Mouse (Mus musculus) G1E-ER4 (cell line): ENCODE results near the gene Igdcc3. TPM values are rescaled to one million over a fixed set of nuclear protein-coding genes. Genes with fewer than 3 reads are reported as not detected.

Source experiments
- GATA1 ChIP-seq: IDR thresholded peaks from one replicate; pipeline ENCODE4 v1.8.0; 2012; ENCODE audit warnings: low read length, inconsistent platforms
- polyA plus RNA-seq: library from polyadenylated mRNA; stranded (reverse); fragments of >175 nt; gene quantifications from 2 replicates; pipeline ENCODE4 v1.2.3, GENCODE M21; 2012

Igdcc3 gene
- not detected in 2 replicates for polyA plus RNA-seq

DNA sequence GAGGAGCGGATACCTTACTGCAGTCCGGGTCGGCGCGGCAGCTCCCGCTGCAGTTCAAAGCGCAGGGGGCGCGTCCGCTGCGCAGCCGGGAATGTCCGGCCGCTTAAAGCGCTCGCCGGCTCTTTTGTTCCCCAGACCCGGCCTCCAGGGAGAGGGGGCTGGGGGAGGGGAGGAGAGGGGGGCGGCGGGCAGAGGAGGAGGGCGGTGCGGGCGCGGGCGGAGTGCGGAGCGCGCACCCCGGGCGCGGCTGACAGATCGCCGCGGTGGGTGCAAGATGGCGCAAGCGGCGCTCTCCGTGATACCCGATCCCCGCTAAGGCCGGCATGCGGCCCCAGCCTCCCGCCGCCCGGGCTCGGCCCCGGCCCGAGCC lies at the start of gene Igdcc3:
Gene Igdcc3 (plus strand): TSS at position 254 of the 370 bp plus-strand sequence.
- no peak for TF ChIP-seq GATA1

DNA sequence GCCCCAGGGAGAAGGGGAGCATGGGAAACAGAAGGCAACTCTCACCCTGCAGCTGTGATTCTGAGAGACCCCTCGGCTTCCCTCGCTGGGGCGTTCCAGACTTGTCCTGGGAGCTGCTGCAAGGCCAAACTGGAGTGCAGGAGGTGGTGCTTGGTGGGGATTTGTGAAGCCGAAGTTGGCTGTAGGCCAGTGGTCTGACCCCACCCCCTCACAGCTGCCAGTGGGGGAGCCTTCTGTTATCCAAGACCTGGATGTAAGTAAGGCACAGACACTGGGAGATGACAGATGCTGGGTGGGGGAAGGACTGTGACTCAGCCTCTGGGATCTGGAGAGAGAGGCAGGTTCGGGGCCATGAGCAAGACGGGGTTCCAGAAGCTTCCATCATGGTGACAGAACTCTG lies 46.8 kb upstream of the Igdcc3 start:
- TF ChIP-seq GATA1 = no peak

DNA sequence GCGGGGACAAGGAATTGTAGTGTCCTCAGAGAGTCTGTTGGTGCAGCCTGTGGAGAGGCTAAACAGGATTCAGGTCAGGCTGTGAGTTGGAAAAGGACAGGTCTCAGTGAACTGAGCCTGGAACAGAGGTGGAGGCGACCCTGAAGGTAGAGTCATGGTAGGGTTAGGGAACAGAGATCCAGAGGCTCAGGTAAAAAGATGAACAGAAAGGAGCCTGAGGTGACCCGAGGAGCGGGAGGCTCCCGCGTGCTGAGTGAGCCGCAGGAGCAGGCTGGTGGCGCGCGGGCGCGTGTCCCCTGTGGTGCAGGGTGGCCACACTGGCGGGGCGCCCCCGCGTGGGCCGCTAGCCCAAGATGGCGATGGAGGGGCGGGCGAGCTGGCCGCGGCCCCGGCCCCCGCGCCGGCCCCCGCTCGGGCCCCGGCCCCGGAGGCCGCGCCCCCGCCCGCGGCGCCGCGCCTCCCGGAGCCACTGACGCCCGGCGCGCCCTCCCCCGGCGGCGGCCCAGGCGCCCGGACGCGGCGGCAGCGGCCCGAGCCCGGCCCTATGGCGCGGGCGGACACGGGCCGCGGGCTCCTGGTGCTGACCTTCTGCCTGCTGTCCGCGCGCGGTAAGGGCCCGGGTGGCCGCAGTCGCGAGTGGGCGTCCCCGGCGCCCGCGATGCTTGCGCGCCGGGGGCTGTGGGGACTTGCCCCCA lies 39.9 kb upstream of the Igdcc3 start, which contains the start of gene Igdcc4:
Gene Igdcc4 (plus strand): TSS at position 496 of the 695 bp plus-strand sequence.
- no peak for TF ChIP-seq GATA1

DNA sequence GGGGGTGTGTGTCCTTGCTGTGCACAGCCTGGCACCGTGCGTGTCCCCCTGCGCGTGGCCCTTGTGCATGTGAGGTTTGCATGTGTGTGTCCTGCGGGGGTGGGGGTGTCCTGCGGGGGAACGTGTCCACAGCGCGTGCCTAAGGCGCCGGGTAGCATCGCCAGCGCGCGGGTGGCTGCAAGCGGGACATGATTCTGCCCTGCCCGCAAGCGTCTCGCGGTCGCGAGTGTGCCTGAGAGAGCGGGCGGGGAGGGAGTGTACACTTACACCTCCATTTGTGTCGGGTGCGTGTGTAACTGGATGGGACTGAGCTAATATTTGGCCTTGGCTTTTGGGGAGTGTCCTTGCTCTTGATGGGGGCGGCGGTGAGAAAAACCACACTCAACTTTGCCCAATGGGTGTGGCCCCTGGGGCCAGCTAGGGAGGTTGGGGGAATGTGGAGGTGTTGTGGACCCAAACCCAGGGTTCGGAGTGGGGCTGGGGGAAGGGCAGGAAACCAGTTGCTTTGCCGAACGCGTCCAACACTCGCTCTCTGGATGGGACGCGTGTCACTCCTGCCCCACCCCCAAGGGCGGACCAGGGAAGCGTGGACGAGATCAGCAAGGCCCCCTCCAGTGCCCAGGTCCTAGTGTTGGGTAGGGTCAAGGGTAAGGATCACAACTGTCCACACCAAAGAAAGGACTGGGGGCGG lies 39.2 kb upstream of the Igdcc3 start:
- no peak for TF ChIP-seq GATA1

DNA sequence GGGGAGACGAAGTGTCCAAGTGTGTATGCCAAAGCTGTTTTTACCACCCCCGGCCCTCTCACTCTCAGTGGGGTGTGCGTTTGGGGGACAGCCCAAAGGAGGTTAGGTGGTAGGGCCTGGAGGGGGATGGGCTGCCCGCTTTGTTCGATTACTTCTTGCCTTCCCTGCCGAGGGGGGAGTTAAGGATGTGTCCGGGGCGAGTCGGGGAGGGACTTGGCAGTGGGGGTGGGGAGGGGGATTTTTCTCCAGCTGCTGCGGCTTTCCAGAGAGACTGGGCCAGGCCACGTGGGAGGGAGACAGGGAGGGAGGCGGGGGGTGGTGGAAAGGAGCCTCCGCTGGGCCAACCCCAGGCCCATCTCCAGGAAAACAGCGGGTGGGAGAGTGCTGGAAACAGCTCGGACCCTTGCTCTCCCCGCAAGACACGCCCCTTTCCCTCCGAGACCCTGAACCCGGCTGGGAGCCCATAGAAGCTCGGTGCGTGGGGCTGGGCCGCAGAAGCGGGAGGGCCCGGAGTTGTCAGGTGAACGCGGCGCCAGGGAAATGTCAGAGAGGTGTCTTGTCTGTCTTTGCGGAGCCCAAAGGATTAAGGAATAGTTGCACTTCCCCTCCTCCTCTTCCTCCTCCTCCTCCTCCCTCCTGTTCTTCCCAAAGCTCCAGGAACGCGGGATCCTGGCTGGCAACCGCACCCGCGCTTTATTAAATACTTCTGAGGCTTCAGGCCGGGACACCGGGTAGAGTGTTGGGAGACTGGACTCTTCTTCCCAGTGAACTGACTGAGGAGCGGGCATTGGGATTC lies 38.4 kb upstream of the Igdcc3 start:
- TF ChIP-seq GATA1 = no peak

DNA sequence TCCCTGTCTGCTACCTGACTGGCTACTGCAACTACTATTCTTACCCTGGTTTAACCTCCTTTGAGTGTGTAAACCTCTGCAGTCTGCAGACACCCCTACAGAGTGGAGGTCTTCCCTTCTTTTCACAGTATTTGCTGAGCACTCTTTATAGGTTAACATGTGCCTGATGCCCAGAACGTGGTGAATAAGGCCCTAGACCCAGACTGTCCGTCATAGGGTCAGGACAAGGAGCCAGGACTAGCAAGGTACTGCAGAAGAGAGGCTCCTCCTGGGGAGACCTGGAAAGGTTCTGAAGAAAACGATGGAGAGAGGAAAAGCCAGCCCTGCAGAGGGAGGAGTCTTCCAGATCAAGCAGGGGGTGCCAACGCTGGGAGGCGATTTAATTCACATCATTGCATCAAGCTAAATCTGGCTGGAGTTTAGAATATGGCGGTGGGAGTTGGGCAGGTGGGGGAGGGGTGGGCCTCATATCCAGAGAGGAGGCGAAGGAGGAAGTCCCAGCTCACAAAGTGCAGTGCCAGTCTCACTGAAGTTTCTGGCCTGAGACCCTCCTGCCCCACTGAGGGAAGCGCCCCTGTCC lies 37.7 kb upstream of the Igdcc3 start:
- TF ChIP-seq GATA1 = no peak

DNA sequence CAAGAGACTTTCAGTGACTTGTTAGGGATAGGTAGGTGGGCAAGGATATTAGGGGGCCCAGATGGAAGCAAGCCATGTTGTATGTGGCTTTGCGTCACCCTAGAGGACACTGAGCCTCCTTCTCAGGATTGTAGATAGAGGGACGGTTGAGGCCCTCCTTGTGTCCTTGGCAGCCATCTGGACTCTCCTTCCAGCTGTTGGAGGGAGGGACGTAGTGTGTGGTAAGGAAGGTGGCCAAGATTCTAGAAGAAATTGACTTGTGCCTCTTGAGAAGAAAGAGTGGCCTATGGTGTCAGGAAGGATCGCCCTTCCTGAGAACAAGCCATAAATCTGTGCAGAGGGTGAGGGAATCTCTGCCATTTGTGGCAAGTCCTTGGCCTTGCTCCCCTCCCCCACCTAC lies 34.2 kb upstream of the Igdcc3 start:
- TF ChIP-seq GATA1 = no peak

DNA sequence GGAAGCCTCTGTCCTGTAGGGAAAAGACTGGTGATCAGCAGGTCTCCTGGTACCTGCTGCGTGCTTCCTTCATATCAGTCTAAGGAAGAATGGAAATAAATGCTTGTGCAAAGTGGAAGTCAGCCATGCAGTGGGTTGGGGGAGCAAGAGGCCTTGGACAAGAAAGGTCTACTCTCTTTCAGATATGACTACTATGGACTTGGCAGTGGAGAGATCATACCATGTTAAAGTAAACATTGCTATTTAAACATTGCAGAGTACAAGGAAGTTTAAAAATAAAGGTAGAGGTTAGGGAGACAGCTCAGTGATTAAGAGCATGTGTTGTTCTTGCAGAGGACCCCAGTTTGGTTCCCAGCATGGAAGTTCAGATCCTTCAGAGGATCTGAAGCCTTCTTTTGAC lies 33.1 kb upstream of the Igdcc3 start:
- no peak for TF ChIP-seq GATA1

DNA sequence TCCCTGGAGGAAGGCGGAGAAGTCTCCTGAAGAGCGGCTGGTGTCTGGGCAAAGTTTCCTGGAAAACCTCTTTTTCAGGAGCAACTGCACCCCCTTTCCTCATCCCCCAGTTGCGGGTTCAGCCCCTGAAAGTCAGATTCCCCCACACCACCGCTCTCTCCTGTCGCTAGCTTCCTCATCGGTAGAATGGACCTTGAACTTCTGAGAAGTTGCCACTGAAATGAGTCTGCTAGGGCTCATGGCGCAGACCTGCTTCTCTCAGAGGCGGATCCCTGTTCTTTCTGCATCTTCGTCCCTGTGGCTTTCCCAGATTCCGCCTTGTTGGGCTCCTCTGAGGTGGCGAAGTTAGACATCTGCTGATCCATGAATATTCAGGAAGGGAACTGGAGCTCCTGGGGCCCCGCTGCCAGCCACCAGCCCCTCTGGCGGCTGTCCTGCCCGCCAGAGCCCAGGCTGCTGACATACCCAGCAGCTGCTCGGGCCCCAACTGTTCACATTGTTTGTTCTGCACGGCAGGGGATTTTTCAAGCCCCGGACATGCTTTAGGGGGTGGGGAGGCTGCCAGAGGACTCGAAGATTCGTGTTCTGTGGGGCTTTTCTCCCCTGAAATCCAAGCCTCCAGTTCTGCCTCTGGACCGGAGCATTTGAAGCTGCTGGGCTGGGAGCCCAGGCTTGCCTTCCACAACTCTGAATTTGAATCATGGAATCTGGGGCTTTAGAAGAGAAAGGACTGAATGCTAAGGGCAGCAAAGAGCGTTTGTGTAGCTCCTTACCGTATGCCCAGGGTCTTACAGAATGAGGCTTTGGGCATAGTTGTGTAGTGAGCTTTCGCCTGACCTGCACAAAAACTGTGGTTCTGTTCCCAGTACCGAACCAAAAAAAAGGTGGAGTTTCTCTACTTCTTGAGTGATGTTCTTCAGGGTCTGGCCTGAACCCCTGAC lies 31.6 kb upstream of the Igdcc3 start:
- no peak for TF ChIP-seq GATA1

DNA sequence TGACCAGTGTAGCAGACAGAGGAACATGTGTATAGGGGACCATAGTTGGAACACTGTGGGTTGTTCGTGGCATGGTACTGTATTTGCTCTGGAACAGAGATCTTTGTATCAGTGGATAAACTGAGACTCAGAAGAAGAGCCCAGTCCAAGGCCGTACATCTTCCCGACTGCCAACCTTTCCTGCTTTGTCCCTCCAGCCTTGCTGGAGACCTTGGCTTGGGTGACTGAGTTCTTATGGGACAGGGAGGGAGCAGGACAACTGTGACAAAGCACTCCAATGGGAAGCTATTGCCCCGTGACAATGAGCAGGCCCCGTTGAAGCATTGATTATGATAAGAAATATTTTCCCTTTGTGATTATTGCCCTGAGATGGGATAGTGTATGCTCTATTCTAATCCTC lies 29.3 kb upstream of the Igdcc3 start:
- TF ChIP-seq GATA1 = no peak

DNA sequence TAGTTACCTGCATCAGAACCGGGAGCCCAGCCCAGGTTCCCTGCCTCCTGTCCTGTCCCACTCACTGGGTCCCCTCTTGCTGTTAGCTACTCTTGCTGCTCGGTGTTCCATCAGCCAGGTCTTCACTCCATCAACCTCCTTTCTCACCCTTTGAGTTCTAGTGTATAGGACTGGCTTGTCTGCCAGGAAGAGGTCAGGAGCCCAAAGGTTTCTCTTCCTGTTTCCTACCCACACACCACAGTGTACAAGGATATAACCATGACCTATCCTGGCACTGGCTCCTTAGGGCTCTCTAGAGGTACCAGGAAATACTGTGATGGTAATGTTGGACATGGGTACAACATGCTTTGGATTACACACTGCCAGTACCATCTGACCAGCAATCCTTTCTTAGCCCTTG lies 27.3 kb upstream of the Igdcc3 start:
- TF ChIP-seq GATA1 = no peak

DNA sequence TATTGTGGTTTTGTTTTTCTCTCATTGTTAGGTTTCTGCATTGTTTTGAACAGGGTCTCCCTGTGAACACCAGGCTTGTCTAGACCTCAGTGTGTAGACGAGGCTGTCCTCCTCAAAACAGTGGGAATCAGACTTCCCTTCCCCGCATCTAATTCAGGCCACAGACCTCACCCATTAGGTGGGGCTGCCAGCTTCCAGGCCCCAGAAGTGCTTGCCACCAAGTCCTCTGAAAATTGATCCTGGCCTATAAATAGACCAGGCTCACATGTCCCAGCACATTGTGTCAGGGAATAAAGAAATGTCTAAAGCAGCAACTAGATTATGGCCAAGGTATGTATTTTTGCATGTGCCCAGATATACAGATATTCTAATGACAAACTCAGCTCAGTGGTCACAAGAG lies 25.1 kb upstream of the Igdcc3 start:
- no peak for TF ChIP-seq GATA1

DNA sequence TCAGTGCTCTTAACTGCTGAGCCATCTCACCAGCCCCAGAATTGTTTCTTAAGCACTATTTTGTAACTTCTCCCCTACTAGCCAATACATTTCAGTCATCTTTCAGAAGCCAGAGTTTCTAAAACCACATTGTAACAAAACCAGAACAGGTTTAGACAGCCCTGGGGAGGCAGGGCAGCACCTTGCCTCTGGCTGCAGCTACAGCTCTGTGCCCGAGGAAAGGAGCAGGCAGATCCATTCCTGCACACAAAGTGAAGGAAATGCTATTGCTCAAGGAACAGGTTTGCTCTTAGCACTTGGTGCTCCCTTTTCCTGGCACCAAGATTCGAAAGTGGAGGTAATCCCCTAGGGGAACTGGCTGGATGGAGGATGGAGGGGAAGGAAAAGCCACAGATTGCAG lies 23.5 kb upstream of the Igdcc3 start:
- no peak for TF ChIP-seq GATA1

DNA sequence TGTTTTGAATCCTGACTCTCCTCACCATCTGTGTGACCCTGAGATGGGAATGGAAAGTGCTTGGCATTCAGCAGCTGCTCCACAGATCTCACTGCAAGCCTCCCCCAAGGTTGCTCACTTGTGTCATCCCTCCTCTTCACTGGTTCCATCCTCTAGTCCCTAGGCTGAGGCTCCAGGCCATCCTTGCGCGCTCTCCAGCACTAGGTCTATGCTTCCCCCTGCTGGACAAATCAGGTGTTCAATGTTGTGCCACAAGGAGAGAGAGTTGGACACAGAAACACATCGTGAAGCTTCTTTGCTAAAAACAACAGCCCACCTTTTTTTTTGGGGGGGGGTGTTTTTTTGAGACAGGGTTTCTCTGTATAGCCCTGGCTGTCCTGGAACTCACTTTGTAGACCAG lies 20.1 kb upstream of the Igdcc3 start:
- no peak for TF ChIP-seq GATA1

DNA sequence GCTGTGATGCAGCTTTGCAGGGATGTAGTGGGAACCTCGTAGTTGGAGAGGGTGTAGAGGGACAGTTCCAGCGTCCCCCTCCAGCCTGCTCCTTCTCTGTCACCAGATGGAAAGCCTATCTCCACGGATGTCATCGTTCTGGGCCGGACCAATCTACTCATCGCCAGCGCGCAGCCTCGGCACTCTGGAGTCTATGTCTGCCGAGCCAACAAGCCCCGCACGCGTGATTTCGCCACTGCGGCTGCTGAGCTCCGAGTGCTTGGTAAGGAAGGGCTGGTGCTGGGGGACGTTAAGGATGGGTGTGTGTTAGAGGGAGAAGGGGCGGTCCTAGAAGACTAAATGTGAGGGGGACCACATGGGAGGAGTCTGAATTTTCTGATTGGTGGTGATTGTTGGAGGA lies 18.4 kb upstream of the Igdcc3 start:
- TF ChIP-seq GATA1 = no peak

DNA sequence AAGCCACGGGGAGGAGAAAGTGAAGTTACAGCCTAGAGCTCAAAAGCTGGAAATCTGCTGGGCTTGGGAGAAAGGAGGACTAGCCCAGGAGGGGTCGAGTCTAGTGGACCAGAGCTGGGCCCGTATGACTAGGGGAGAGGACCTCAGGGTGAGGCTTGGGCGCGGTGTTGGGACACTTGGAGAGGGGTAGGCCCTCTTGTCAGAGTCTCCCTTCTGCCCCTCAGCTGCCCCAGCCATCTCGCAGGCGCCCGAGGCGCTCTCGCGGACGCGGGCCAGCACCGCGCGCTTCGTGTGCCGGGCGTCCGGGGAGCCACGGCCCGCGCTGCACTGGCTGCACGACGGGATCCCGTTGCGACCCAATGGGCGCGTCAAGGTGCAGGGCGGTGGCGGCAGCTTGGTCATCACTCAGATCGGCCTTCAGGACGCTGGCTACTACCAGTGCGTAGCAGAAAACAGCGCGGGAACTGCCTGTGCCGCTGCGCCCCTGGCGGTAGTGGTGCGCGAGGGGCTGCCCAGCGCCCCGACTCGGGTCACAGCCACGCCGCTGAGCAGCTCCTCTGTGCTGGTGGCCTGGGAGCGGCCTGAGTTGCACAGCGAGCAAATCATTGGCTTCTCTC lies 17.3 kb upstream of the Igdcc3 start:
- no peak for TF ChIP-seq GATA1
